Mouse (Mus musculus) heart, postnatal 4 days (tissue): ENCODE data around the gene Cenpt. TPM values are rescaled to one million over a fixed set of nuclear protein-coding genes. Genes with fewer than 3 reads are reported as not detected.
"Not testable (repeated sequence)": the region's sequence is repeated elsewhere in the genome, so short reads cannot be mapped to it uniquely, and the experiment has no call there.

Source experiments
- DNase-seq: peaks from one replicate; pipeline ENCODE4 v3.0.0; 2021
- total RNA-seq, 2 experiments: library from RNA; stranded (reverse); gene quantifications; 2 replicates each; pipeline ENCODE4 v1.2.3; 2021

Gene Cenpt
- total RNA-seq, 2 experiments from 2014 or later: 16.8 to 18.4 TPM

GRCm38 (mm10) chr8:105854303-105854702 is 1.2 kb upstream of the Cenpt start:
- DNase-seq: no peak

- no peak for DNase-seq
Measured at GRCm38 (mm10) chr8:105852146-105852729, 840 bp downstream of the Cenpt start.

GRCm38 (mm10) chr8:105851651-105852143 is 1.4 kb downstream of the Cenpt start:
- DNase-seq: peak; percentile 93

GRCm38 (mm10) chr8:105850611-105851010 is 2.5 kb downstream of the Cenpt start:
- DNase-seq: no peak

- no peak for DNase-seq
Measured at GRCm38 (mm10) chr8:105850014-105850413, 3.1 kb downstream of the Cenpt start.

GRCm38 (mm10) chr8:105846678-105847077 is 6.4 kb downstream of the Cenpt start:
- DNase-seq: peak; percentile 18

GRCm38 (mm10) chr8:105839209-105839608 is 13.9 kb downstream of the Cenpt start:
- DNase-seq: no peak

- no peak for DNase-seq
Measured at GRCm38 (mm10) chr8:105836991-105837390, 16.1 kb downstream of the Cenpt start.

- DNase-seq: peak; percentile 85
Measured at GRCm38 (mm10) chr8:105835318-105835717, 17.8 kb downstream of the Cenpt start.

GRCm38 (mm10) chr8:105833740-105834139 is 19.3 kb downstream of the Cenpt start:
- not testable (repeated sequence) for DNase-seq

- DNase-seq: peak; percentile 96
Measured at GRCm38 (mm10) chr8:105826861-105827848, 25.9 kb downstream of the Cenpt start, which contains the start of the genes Ranbp10 and Tsnaxip1. Gene Ranbp10, minus strand, starts transcription at chr8:105827350. Gene Tsnaxip1, plus strand, starts transcription at chr8:105827731.

GRCm38 (mm10) chr8:105826379-105826778 is 26.7 kb downstream of the Cenpt start:
- DNase-seq: no peak

GRCm38 (mm10) chr8:105825506-105825905 is 27.6 kb downstream of the Cenpt start:
- DNase-seq: no peak

- DNase-seq: peak; percentile 30
Measured at GRCm38 (mm10) chr8:105820925-105821324, 32.2 kb downstream of the Cenpt start.

GRCm38 (mm10) chr8:105819659-105820058 is 33.4 kb downstream of the Cenpt start:
- DNase-seq: no peak

GRCm38 (mm10) chr8:105813241-105813640 is 39.8 kb downstream of the Cenpt start:
- no peak for DNase-seq

- DNase-seq: no peak
Measured at GRCm38 (mm10) chr8:105812511-105812910, 40.6 kb downstream of the Cenpt start.

GRCm38 (mm10) chr8:105811543-105811942 is 41.5 kb downstream of the Cenpt start:
- DNase-seq: no peak

- no peak for DNase-seq
Measured at GRCm38 (mm10) chr8:105811061-105811460, 42.0 kb downstream of the Cenpt start.

- no peak for DNase-seq
Measured at GRCm38 (mm10) chr8:105810245-105810786, 42.8 kb downstream of the Cenpt start.

GRCm38 (mm10) chr8:105808480-105808879 is 44.6 kb downstream of the Cenpt start:
- DNase-seq: peak; percentile 52

GRCm38 (mm10) chr8:105807766-105808165 is 45.3 kb downstream of the Cenpt start:
- no peak for DNase-seq

- no peak for DNase-seq
Measured at GRCm38 (mm10) chr8:105805964-105806363, 47.1 kb downstream of the Cenpt start.
